Mouse (Mus musculus) lung, embryonic 15.5 days (tissue): ENCODE results near the gene Zc3hav1l. TPM values are rescaled to one million over a fixed set of nuclear protein-coding genes. Genes with fewer than 3 reads are reported as not detected.

Experiments
- ATAC-seq: fragments of 200-750 bp; cut with Nextera tagmentation; 2 replicates; pipeline ENCODE4 v1.8.0; 2017; ENCODE audit warnings: moderate number of reproducible peaks, borderline replicate concordance; ENCODE audit not compliant: low FRiP score, low TSS enrichment; ENCODE audit errors: extremely low read depth
- H3K27ac ChIP-seq: fragments of 300-500 bp; sonication (generic); 2 replicates; pipeline ENCODE4 v1.5.1; 2015; ENCODE audit warnings: moderate library complexity, mild to moderate bottlenecking, inconsistent platforms
- H3K27me3 ChIP-seq: fragments of 300-500 bp; sonication (generic); 2 replicates; pipeline ENCODE4 v1.6.1; 2015; ENCODE audit warnings: inconsistent platforms
- H3K36me3 ChIP-seq: fragments of 300-500 bp; sonication (generic); 2 replicates; pipeline ENCODE4 v1.6.1; 2015; ENCODE audit warnings: inconsistent platforms
- H3K4me1 ChIP-seq: fragments of 300-500 bp; sonication (generic); 2 replicates; pipeline ENCODE4 v1.6.1; 2015; ENCODE audit warnings: inconsistent platforms
- H3K4me2 ChIP-seq: fragments of 300-500 bp; sonication (generic); 2 replicates; pipeline ENCODE4 v1.6.1; 2015; ENCODE audit warnings: inconsistent platforms, mild to moderate bottlenecking, moderate library complexity
- H3K4me3 ChIP-seq: fragments of 300-500 bp; sonication (generic); 2 replicates; pipeline ENCODE4 v1.5.1; 2015; ENCODE audit warnings: mild to moderate bottlenecking, inconsistent platforms
- H3K9ac ChIP-seq: fragments of 300-500 bp; sonication (generic); 2 replicates; pipeline ENCODE4 v1.6.1; 2015; ENCODE audit warnings: inconsistent platforms
- H3K9me3 ChIP-seq: fragments of 300-500 bp; sonication (generic); 2 replicates; pipeline ENCODE4 v1.6.1; 2016; ENCODE audit warnings: inconsistent platforms
- WGBS: fragments of 180-500 bp; shearing (Covaris S2); methylation state at CpG from one replicate; pipeline ENCODE4 v1.1.7; 2015; 5-methylcytosine and 5-hydroxymethylcytosine counted together
- polyA plus RNA-seq: library from polyadenylated mRNA; unstranded; fragments of >200 nt; fragmentation: Nextera tagmentation; extraction: Ambion mirVana; gene quantifications from 2 replicates; pipeline ENCODE4 v1.2.1, GENCODE M21; 2015

Zc3hav1l gene
- polyA plus RNA-seq, 1 experiment from 2014 or later, result 9.3 TPM

GRCm38 (mm10) chr6:38261877-38262276 is 37.2 kb downstream of the Zc3hav1l start:
- ATAC-seq, result no peak
- Histone ChIP-seq H3K4me1 (no peaks in the 10 kb centered on the region), H3K36me3 (no peaks in the 10 kb centered on the region), H3K4me3 (no peak overlapping the region), H3K27ac (no peak overlapping the region), H3K27me3 (no peaks in the 10 kb centered on the region), H3K4me2 (no peak overlapping the region), H3K9ac (no peak overlapping the region), H3K9me3 (no peaks in the 10 kb centered on the region)
- WGBS, result 66% methylated on average over 4 of the region's 4 CpGs

GRCm38 (mm10) chr6:38257506-38257905 is 41.6 kb downstream of the Zc3hav1l start:
- H3K9me3 ChIP-seq, result no peaks in the 10 kb centered on the region
- no peak for ATAC-seq
- peaks cover 16% of the 10 kb centered on the region for H3K4me1 ChIP-seq
- no peaks in the 10 kb centered on the region for H3K27me3 ChIP-seq
- no peak overlapping the region for H3K27ac ChIP-seq
- no peak overlapping the region for H3K4me2 ChIP-seq
- no peak overlapping the region for H3K4me3 ChIP-seq
- H3K36me3 ChIP-seq, result no peaks in the 10 kb centered on the region
- WGBS, result 89% methylated on average over 8 of the region's 8 CpGs
- no peak overlapping the region for H3K9ac ChIP-seq

- Histone ChIP-seq H3K4me1 (peaks cover 23% of the 10 kb centered on the region), H3K4me2 (no peak overlapping the region), H3K27me3 (no peaks in the 10 kb centered on the region), H3K36me3 (no peaks in the 10 kb centered on the region), H3K9ac (no peak overlapping the region), H3K9me3 (no peaks in the 10 kb centered on the region), H3K4me3 (no peak overlapping the region), H3K27ac (no peak overlapping the region)
- WGBS, result 73% methylated on average over 4 of the region's 4 CpGs
- ATAC-seq, result no peak
Measured at GRCm38 (mm10) chr6:38256793-38257192, 42.3 kb downstream of the Zc3hav1l start.

- Histone ChIP-seq H3K9ac (no peak overlapping the region), H3K27me3 (no peaks in the 10 kb centered on the region), H3K27ac (no peak overlapping the region), H3K4me3 (no peak overlapping the region), H3K36me3 (no peaks in the 10 kb centered on the region), H3K9me3 (no peaks in the 10 kb centered on the region), H3K4me1 (peaks cover 27% of the 10 kb centered on the region), H3K4me2 (no peak overlapping the region)
- ATAC-seq, result no peak
- 76% methylated on average over 2 of the region's 2 CpGs for WGBS
Measured at GRCm38 (mm10) chr6:38255794-38256193, 43.3 kb downstream of the Zc3hav1l start.

- Histone ChIP-seq H3K4me3 (peak within 1 kb of the TSS; percentile 84), H3K4me1 (peaks cover 27% of the 10 kb centered on the region), H3K4me2 (peak within 1 kb of the TSS; percentile 90), H3K27ac (peak within 1 kb of the TSS; percentile 76), H3K9ac (peak within 1 kb of the TSS; percentile 86), H3K36me3 (no peaks in the 10 kb centered on the region), H3K27me3 (no peaks in the 10 kb centered on the region), H3K9me3 (no peaks in the 10 kb centered on the region)
- ATAC-seq, result peak; percentile 96
- WGBS, result under 1% methylated on average over 99 of the region's 118 CpGs
Measured at GRCm38 (mm10) chr6:38253736-38254641, 45.1 kb downstream of the Zc3hav1l start, which contains the start of gene D630045J12Rik. Gene D630045J12Rik (minus strand): TSS chr6:38254009.

GRCm38 (mm10) chr6:38252766-38253735 is 46.0 kb downstream of the Zc3hav1l start:
- ATAC-seq, result no peak
- Histone ChIP-seq H3K27me3 (no peaks in the 10 kb centered on the region), H3K4me3 (peak overlapping the region; percentile 84), H3K4me1 (peaks cover 27% of the 10 kb centered on the region), H3K9me3 (no peaks in the 10 kb centered on the region), H3K36me3 (no peaks in the 10 kb centered on the region), H3K4me2 (peak overlapping the region; percentile 90), H3K9ac (peak overlapping the region; percentile 86), H3K27ac (peak overlapping the region; percentile 59)
- WGBS, result 8% methylated on average over 19 of the region's 19 CpGs

GRCm38 (mm10) chr6:38252139-38252538 is 46.9 kb downstream of the Zc3hav1l start:
- no peak overlapping the region for H3K4me3 ChIP-seq
- no peak overlapping the region for H3K9ac ChIP-seq
- no peaks in the 10 kb centered on the region for H3K9me3 ChIP-seq
- H3K27me3 ChIP-seq, result no peaks in the 10 kb centered on the region
- ATAC-seq, result no peak
- H3K36me3 ChIP-seq, result no peaks in the 10 kb centered on the region
- 62% methylated on average over 10 of the region's 10 CpGs for whole genome bisulfite sequencing
- peak overlapping the region; percentile 90 for H3K4me2 ChIP-seq
- H3K4me1 ChIP-seq, result peaks cover 27% of the 10 kb centered on the region
- no peak overlapping the region for H3K27ac ChIP-seq

- no peak overlapping the region for H3K9ac ChIP-seq
- no peaks in the 10 kb centered on the region for H3K36me3 ChIP-seq
- 55% methylated on average over 4 of the region's 4 CpGs for WGBS
- no peak overlapping the region for H3K4me3 ChIP-seq
- H3K4me1 ChIP-seq, result peaks cover 27% of the 10 kb centered on the region
- no peak overlapping the region for H3K4me2 ChIP-seq
- no peak overlapping the region for H3K27ac ChIP-seq
- H3K9me3 ChIP-seq, result no peaks in the 10 kb centered on the region
- H3K27me3 ChIP-seq, result no peaks in the 10 kb centered on the region
- no peak for ATAC-seq
Measured at GRCm38 (mm10) chr6:38251464-38251863, 47.6 kb downstream of the Zc3hav1l start.

- Histone ChIP-seq H3K4me2 (no peak overlapping the region), H3K27me3 (no peaks in the 10 kb centered on the region), H3K4me3 (no peak overlapping the region), H3K27ac (no peak overlapping the region), H3K36me3 (no peaks in the 10 kb centered on the region), H3K9ac (no peak overlapping the region), H3K4me1 (peaks cover 15% of the 10 kb centered on the region), H3K9me3 (no peaks in the 10 kb centered on the region)
- no peak for ATAC-seq
- 85% methylated on average over 4 of the region's 4 CpGs for WGBS
Measured at GRCm38 (mm10) chr6:38247362-38247761, 51.7 kb downstream of the Zc3hav1l start.

- Histone ChIP-seq H3K4me1 (peaks cover 5% of the 10 kb centered on the region; the same call in 1 of the 2 replicates), H3K4me2 (no peak overlapping the region), H3K9me3 (no peaks in the 10 kb centered on the region), H3K27ac (no peak overlapping the region), H3K4me3 (no peak overlapping the region), H3K27me3 (no peaks in the 10 kb centered on the region), H3K36me3 (no peaks in the 10 kb centered on the region), H3K9ac (no peak overlapping the region)
- 69% methylated on average over 3 of the region's 3 CpGs for WGBS
- ATAC-seq, result no peak
Measured at GRCm38 (mm10) chr6:38244806-38245205, 54.3 kb downstream of the Zc3hav1l start.

- Histone ChIP-seq H3K27ac (no peak overlapping the region), H3K4me2 (no peak overlapping the region), H3K4me1 (peaks cover 5% of the 10 kb centered on the region; the same call in 1 of the 2 replicates), H3K9me3 (no peaks in the 10 kb centered on the region), H3K36me3 (no peaks in the 10 kb centered on the region), H3K9ac (no peak overlapping the region), H3K4me3 (no peak overlapping the region), H3K27me3 (no peaks in the 10 kb centered on the region)
- WGBS, result 63% methylated on average over 3 of the region's 3 CpGs
- ATAC-seq, result no peak
Measured at GRCm38 (mm10) chr6:38244167-38244566, 54.9 kb downstream of the Zc3hav1l start.
